Mouse (Mus musculus): ENCODE measurements around the gene Cela3a. TPM values are rescaled to one million over a fixed set of nuclear protein-coding genes. Genes with fewer than 3 reads are reported as not detected.

Cela3a gene
- polyA plus RNA-seq, 1 experiment from 2014 or later, result not detected

DNA sequence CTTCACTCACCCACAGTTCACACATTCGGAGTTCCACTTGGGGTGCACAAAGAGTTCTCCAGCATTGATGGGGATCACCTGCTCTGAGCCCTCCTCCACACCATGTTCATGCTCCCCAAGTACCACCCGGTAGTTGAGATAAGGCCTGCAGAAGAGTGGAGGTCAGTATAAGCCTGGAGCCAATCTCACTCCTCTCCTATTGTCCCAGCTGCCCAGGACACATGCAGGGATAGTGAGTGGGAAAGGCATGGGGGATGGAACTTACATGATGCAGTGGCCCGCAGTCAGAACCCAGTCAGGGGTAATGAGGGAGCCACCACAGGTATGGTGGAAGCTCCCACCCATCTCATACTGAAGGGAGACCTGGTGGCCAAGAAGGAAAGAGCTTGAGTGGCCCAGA, 4.0 kb downstream of the Cela3a start:
- Histone ChIP-seq H3K4me2 (no peak overlapping the region), H3K9ac (no peak overlapping the region), H3K4me1 (replicated peaks) (no peaks in the 10 kb centered on the region), H3K9me3 (no peaks in the 10 kb centered on the region), H3K27me3 (no peaks in the 10 kb centered on the region), H3K27ac (no peak overlapping the region), H3K4me3 (no peak overlapping the region), H3K36me3 (no peaks in the 10 kb centered on the region)
- WGBS, result 89% methylated on average over 3 of the region's 3 CpGs
- ATAC-seq (ENCODE audit: low FRiP score), result no peak

DNA sequence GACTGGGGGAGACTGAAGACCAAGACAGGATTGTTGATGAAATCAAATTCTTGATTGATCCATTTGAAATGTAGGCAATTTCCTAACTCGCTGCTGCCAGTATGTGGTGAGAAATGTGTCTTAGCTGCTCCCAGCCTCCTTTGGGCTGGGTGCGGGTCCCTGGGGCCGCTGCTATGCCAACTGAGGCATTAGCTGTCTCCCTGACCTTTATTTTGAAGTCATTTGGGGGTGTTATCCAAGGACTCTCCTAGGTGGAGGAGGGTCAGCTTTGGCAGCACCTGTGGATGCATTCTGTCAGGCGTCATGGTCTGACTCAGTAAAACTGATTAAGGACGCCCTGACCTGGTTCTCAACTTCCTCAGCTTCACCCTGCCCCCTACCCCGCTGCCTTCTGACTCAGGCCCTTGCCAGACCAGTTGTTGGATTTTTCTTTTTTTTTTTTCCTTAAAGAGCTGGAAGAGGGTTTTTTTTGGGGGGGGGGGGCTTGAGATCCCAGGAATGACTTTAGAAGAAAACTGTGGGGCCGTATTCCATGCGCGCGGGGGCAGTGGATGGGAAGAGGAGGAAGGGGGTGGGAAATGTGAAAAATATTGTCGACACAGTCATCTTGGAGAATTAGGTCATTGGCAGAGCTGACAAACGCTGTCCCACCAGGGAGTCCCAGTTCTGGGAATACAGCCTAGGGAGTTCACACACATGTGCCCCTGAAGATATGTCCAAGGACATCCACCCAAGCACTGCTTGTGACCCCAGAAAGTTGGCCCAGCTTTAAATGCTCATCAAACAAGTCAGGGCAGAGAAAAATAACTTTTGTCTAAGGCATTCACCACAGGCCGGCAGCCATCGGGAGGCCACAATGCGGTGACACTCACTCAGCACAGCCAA, 12.7 kb downstream of the Cela3a start:
- 79% methylated on average over 15 of the region's 15 CpGs for WGBS
- Histone ChIP-seq H3K9ac (no peak overlapping the region), H3K36me3 (no peaks in the 10 kb centered on the region), H3K9me3 (no peaks in the 10 kb centered on the region), H3K27me3 (no peaks in the 10 kb centered on the region), H3K4me1 (replicated peaks) (no peaks in the 10 kb centered on the region), H3K27ac (no peak overlapping the region), H3K4me2 (no peak overlapping the region), H3K4me3 (no peak overlapping the region)
- ATAC-seq (ENCODE audit: low FRiP score), result no peak

DNA sequence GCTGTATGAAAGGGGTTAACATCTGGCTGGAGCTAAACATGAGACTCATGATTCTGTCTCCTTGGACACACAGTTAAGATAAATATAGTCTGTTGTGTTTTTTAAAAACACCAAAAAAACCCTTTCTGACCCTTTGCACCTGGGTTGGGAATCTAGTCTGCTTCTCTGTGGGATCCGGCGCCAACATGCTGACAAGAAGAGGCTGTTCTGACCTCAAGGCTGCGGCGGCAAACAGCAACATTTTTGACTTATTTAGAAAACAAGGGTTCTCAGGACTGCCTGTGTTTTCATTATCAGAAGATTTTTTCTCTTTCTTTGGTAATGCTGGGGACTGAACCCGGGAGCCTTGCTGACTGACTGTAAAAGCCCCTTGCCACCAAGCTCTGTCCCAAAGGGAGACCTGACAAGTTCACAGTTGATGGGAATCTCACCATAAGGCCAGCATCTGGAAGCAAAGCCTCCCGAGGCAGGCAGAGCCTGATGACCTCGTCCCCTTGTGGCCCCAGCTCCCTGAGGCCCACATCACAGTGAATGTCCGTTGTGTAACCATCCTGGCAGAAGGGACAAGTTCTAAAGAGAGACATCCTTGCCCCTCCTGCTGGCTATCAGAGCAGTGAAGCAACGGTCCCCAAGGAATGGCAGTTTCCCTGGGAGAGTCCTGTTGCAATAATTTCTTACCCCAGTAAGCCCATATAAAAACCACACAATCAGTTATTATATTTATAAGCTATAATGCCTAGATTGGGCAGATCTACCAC, 16.0 kb downstream of the Cela3a start:
- Histone ChIP-seq H3K36me3 (no peaks in the 10 kb centered on the region), H3K27me3 (no peaks in the 10 kb centered on the region), H3K4me1 (replicated peaks) (peaks cover 9% of the 10 kb centered on the region), H3K4me2 (no peak overlapping the region), H3K9ac (no peak overlapping the region; the same call in 1 of the 2 replicates), H3K27ac (no peak overlapping the region), H3K9me3 (no peaks in the 10 kb centered on the region), H3K4me3 (no peak overlapping the region)
- 71% methylated on average over 9 of the region's 9 CpGs for WGBS
- no peak for ATAC-seq (ENCODE audit: low FRiP score)

DNA sequence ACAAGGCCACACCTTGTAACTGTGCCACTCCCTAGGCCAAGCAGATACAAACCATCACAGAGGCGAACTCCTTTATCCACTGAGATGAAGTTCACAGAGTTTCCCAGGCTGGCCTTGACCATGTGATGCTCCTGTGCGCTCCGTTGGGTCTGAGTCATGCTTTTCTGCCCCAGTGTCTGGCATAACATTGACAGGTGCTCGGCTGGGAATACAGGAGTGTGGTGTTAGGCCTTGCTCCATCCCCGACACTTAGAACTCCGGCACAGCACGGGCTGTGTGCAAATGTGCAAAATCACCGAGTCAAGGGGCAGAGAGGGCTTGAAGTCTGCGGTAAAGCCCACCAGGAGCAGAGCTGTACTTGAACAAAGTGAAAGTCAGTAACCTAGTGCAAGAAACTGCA, 16.7 kb downstream of the Cela3a start:
- Histone ChIP-seq H3K27ac (no peak overlapping the region), H3K27me3 (no peaks in the 10 kb centered on the region), H3K9ac (no peak overlapping the region), H3K4me1 (replicated peaks) (peaks cover 9% of the 10 kb centered on the region), H3K36me3 (no peaks in the 10 kb centered on the region), H3K9me3 (no peaks in the 10 kb centered on the region), H3K4me2 (no peak overlapping the region), H3K4me3 (no peak overlapping the region)
- no peak for ATAC-seq (ENCODE audit: low FRiP score)
- WGBS, result 87% methylated on average over 9 of the region's 9 CpGs

DNA sequence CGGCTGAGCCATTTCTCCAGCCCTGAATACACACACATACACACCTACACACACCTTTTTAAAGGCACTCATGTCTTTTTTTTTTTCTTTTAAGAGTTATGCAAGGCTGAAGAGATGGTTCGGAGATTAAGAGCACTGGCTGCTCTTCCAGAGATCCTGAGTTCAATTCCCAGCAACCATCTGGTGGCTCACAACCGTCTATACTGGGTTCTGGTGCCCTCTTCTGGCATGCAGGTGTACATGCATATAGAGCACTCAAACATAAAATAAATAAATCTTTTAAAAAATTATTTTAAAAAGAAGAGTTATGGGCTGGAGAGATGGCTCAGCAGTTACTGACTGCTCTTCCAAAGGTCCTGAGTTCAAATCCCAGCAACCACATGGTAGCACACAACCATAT, 18.3 kb downstream of the Cela3a start:
- Histone ChIP-seq H3K4me2 (no peak overlapping the region), H3K9me3 (no peaks in the 10 kb centered on the region), H3K4me3 (no peak overlapping the region), H3K27ac (no peak overlapping the region), H3K36me3 (no peaks in the 10 kb centered on the region), H3K27me3 (no peaks in the 10 kb centered on the region), H3K4me1 (replicated peaks) (peaks cover 17% of the 10 kb centered on the region), H3K9ac (no peak overlapping the region)
- WGBS, result 94% methylated on average over 3 of the region's 3 CpGs
- no peak for ATAC-seq (ENCODE audit: low FRiP score)

DNA sequence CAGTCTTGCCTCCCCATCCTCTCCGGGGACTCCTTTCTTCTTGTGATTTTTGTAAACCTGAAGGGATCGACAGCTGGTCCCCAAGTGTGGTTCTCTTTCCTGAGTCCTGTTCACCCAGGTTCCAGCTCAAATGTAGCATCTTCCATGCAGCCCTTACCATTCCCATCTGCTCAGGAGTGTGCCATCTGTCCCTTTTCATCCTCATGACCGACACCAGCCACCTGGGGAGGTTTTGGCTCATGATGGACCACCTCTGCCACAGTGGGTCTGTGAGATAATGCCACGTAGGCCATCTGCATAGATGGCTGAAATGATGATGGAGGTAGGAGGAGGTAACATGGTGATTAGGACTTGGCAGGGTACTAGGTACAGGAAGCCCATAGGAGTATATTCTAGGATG, 19.4 kb downstream of the Cela3a start:
- Histone ChIP-seq H3K4me2 (no peak overlapping the region), H3K4me1 (replicated peaks) (peaks cover 17% of the 10 kb centered on the region), H3K27me3 (no peaks in the 10 kb centered on the region), H3K36me3 (no peaks in the 10 kb centered on the region), H3K9ac (no peak overlapping the region), H3K9me3 (no peaks in the 10 kb centered on the region), H3K4me3 (no peak overlapping the region), H3K27ac (no peak overlapping the region)
- WGBS, result 94% methylated on average over 4 of the region's 4 CpGs
- ATAC-seq (ENCODE audit: low FRiP score), result no peak

DNA sequence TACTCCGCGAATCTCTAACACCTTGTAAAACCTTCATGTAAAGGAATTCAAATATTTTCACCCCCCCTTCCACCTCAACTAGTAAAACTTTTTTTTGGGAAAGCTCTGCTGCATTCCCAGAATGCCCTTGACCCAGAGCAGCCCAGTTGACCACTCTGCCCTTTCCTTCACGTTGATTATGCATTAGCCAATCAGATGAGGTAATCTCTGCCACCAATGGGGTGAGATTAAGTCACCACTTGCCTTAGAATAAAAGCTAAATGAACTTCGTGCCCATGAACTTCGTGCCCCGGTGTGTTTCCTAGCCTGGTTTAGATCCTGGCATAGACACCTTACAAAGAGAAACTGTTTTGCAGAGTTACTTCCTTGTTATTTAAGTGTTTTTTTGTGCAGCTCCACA, 20.6 kb downstream of the Cela3a start:
- H3K4me3 ChIP-seq, result peak overlapping the region; percentile 91
- H3K4me2 ChIP-seq, result peak overlapping the region; percentile 93
- H3K36me3 ChIP-seq, result no peaks in the 10 kb centered on the region
- H3K9me3 ChIP-seq, result no peaks in the 10 kb centered on the region
- H3K4me1 ChIP-seq (replicated peaks), result peaks cover 17% of the 10 kb centered on the region
- peak overlapping the region; percentile 92; the same call in 1 of the 2 replicates for H3K27ac ChIP-seq
- ATAC-seq (ENCODE audit: low FRiP score), result no peak
- peak overlapping the region; percentile 88 for H3K9ac ChIP-seq
- WGBS, result 47% methylated on average over 6 of the region's 6 CpGs
- H3K27me3 ChIP-seq, result no peaks in the 10 kb centered on the region

DNA sequence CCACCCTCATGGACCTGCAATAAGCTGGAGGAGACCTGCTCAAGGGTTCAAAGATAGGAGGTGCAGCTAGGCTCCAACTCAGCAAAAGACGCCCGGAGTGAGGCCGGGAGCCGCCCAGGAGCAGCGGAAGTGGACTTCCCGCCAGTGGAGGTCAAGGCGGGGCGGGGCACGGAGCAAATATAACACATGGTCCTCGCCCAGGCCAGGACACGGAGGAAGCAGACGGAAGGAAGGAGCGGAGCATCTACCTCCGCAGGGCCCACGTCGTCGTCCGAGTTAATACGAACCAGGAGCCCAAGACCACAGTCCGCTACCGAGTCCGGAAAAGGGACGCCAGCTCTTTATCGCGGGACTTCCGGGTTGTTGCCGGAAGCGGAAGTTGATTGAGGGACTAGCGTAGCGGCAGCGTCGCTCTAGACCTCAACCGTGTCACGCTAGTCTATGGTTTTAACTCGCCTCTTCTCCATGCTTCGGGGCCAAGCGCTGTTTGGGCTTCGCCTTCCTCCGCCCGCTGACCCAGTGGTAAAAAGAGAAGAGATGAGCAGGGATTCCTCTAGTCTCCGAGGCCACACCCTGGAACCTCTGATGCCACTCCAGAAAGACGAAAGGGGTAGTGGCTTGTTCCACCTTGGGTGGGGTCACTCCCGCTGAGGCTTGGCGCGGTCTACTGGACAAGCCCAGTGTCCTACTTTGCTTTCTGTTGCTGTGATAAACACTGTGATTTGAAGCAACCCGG, 21.4 kb downstream of the Cela3a start:
- under 1% methylated on average over 46 of the region's 46 CpGs for WGBS
- Histone ChIP-seq H3K27ac (peak overlapping the region; percentile 92), H3K9me3 (no peaks in the 10 kb centered on the region), H3K9ac (peak overlapping the region; percentile 88), H3K27me3 (no peaks in the 10 kb centered on the region), H3K4me2 (peak overlapping the region; percentile 93), H3K4me1 (replicated peaks) (peaks cover 17% of the 10 kb centered on the region), H3K4me3 (peak overlapping the region; percentile 91), H3K36me3 (no peaks in the 10 kb centered on the region)
- peak; percentile 95 for ATAC-seq (ENCODE audit: low FRiP score)

DNA sequence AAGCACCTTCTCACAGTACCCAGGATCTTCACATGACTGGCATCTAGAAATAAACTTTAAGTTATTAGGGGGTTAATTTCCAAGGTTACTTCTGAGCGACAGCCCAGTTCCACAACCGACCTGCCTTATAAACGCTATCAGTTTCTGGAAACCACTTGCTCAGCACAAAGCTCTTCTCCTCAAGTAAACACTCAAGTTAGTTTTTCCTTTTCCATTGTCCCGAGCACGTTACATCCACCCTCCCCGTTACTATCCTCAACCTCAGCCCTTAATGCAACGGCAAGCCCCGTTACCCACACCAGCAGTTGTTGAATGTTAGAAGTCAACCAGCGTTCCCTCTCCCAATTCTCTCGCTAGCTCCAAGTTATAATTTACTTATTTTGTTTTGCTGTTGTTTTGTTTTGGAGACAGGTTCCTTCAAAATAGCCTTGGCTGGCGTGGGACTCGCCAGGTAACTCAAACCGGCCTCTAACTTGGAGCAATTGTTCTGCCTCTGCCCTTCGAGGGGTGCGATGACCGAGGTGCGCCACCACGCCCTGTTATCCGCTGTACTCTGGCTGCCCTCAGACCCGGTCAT, 22.0 kb downstream of the Cela3a start:
- Histone ChIP-seq H3K9ac (peak overlapping the region; percentile 88), H3K4me1 (replicated peaks) (peaks cover 17% of the 10 kb centered on the region), H3K9me3 (no peaks in the 10 kb centered on the region), H3K4me2 (peak overlapping the region; percentile 93), H3K4me3 (peak overlapping the region; percentile 91), H3K27ac (peak overlapping the region; percentile 92), H3K27me3 (no peaks in the 10 kb centered on the region), H3K36me3 (no peaks in the 10 kb centered on the region)
- under 1% methylated on average over 20 of the region's 20 CpGs for WGBS
- ATAC-seq (ENCODE audit: low FRiP score), result no peak

DNA sequence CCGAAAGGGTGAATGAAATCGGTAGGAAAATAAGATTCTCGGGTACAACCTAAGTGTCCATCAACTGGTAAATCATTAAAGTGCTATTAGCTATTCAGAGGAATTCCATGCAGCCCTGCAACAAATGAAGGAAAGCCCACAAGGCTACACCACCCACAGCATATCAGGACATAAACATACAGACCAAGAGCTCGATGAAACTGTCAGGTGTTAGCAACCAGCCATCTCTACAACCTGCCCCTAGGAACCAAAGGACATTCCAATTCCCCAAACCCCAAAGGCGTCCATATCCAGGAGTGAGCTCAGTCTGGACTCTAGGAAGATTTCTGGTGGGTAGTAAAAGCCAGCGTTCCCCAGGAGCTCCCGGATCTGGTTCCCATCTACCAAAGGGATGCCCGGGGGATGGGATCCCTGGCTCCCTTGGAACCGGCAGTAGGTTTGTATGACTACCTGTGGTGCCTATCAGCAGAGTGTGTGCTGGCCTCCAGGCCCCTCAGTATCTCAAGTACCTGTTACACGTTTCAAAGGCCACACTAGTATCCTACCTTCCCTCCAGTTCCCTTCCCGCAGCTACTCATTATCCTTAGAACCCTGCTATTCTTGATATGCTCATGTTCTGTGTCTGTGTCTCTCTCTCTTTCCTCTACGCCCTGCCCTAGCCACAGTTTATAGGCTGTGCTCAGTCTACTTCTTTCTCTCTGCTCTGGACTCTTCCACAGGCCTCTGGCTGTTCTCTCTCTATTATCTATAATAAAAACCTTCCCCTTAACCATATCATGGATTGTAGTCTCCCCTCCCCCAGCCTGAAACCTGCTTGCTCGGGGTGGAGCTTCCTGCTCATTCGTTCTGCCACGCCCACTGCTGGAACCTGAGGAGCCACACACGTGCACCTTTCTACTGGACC, 28.6 kb downstream of the Cela3a start:
- no peak overlapping the region for H3K9ac ChIP-seq
- no peaks in the 10 kb centered on the region for H3K27me3 ChIP-seq
- H3K27ac ChIP-seq, result no peak overlapping the region
- ATAC-seq (ENCODE audit: low FRiP score), result no peak
- H3K4me1 ChIP-seq (replicated peaks), result 0 out of 2 replicates have a peak, but pooled peaks cover 5% of the 10 kb centered on the region
- H3K9me3 ChIP-seq, result no peaks in the 10 kb centered on the region
- WGBS, result 38% methylated on average over 15 of the region's 16 CpGs
- no peak overlapping the region for H3K4me3 ChIP-seq
- no peak overlapping the region for H3K4me2 ChIP-seq
- no peaks in the 10 kb centered on the region for H3K36me3 ChIP-seq

DNA sequence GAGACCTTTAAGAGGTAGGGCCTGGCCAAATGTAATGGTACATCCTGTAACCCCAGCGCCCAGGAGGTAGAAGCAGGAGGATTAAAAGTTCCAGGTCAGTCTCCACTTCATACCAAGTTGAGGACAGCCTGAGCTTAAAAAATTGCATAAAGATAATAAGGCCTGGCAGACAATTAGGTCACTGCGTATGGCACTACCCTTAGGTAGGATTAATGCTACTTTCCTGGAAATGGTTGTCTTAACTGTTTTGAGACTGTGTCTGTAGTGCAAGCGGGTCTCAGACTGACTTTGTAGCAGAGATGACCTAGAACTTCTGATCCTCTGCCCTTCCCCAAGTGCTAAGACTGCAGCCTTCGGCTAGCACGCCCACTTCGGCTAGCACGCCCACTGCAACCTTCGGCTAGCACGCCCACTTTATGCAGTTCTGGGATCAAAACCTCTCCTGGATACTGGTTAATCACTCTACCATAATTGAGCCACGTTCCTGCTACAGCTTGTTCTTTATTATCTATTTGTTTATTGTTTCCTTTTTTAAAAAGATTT, 29.8 kb downstream of the Cela3a start:
- Histone ChIP-seq H3K9me3 (no peaks in the 10 kb centered on the region), H3K27me3 (no peaks in the 10 kb centered on the region), H3K4me3 (no peak overlapping the region), H3K4me1 (replicated peaks) (0 out of 2 replicates have a peak, but pooled peaks cover 5% of the 10 kb centered on the region), H3K4me2 (no peak overlapping the region), H3K9ac (no peak overlapping the region), H3K36me3 (no peaks in the 10 kb centered on the region), H3K27ac (no peak overlapping the region)
- 90% methylated on average over 10 of the region's 10 CpGs for WGBS
- ATAC-seq (ENCODE audit: low FRiP score), result no peak
